Mouse (Mus musculus) bone marrow macrophage, adult 2 months (primary cell): ENCODE results near the gene Pacsin2. TPM values are rescaled to one million over a fixed set of nuclear protein-coding genes. Genes with fewer than 3 reads are reported as not detected.
"Not testable (repeated sequence)": the region's sequence is repeated elsewhere in the genome, so short reads cannot be mapped to it uniquely, and the experiment has no call there.

Experiments
- H3K27ac ChIP-seq: 2 replicates; pipeline ENCODE4 v1.5.1; 2012; ENCODE audit warnings: low read depth, low read length; ENCODE audit not compliant: insufficient read depth
- H3K4me1 ChIP-seq: 2 replicates; pipeline ENCODE4 v1.6.1; 2012; ENCODE audit warnings: low read length; ENCODE audit not compliant: control insufficient read depth, insufficient read depth
- H3K4me3 ChIP-seq: 2 replicates; pipeline ENCODE4 v1.5.1; 2012; ENCODE audit warnings: mild to moderate bottlenecking, low read length, moderate library complexity; ENCODE audit not compliant: insufficient read depth
- CTCF ChIP-seq: IDR thresholded peaks from 2 replicates; pipeline ENCODE4 v1.5.1; 2012; ENCODE audit warnings: low read depth, mild to moderate bottlenecking, low read length, moderate library complexity
- POLR2A ChIP-seq: IDR thresholded peaks from 2 replicates; pipeline ENCODE4 v1.6.1; 2012; ENCODE audit warnings: mild to moderate bottlenecking, low read depth, low read length, borderline replicate concordance
- polyA plus RNA-seq: library from polyadenylated mRNA; stranded (reverse); fragments of >200 nt; gene quantifications from 2 replicates; pipeline ENCODE4 v1.2.4, GENCODE M21; 2012; ENCODE audit not compliant: missing spikeins, insufficient read depth, insufficient read length

Gene Pacsin2
- polyA plus RNA-seq, 1 experiment = 63.7 TPM

DNA sequence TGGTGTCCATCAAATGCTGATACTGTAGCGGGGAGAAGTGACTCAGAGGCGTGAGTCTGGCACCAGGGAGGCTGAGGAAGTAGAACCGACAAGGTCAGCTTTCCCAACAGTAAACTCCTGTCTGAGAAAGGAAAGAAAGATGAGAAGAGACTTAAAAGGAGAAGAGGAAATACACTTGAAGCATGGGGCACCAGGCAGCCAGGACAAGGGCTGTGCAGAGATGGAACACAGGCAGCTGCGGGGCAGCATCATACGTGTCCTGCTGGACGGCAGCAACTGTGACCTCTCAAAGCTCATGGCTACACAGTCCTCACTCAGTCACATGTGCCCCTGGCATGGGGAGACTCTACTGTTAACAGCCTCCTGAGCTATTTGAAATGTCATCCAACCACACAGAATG, 54.1 kb downstream of the Pacsin2 start:
- Histone ChIP-seq H3K27ac (peak overlapping the region; percentile 30), H3K4me1 (peaks cover 64% of the 10 kb centered on the region), H3K4me3 (peak overlapping the region; percentile 4; the same call in 1 of the 2 replicates)
- TF ChIP-seq POLR2A = no peak
- no peak for TF ChIP-seq CTCF

DNA sequence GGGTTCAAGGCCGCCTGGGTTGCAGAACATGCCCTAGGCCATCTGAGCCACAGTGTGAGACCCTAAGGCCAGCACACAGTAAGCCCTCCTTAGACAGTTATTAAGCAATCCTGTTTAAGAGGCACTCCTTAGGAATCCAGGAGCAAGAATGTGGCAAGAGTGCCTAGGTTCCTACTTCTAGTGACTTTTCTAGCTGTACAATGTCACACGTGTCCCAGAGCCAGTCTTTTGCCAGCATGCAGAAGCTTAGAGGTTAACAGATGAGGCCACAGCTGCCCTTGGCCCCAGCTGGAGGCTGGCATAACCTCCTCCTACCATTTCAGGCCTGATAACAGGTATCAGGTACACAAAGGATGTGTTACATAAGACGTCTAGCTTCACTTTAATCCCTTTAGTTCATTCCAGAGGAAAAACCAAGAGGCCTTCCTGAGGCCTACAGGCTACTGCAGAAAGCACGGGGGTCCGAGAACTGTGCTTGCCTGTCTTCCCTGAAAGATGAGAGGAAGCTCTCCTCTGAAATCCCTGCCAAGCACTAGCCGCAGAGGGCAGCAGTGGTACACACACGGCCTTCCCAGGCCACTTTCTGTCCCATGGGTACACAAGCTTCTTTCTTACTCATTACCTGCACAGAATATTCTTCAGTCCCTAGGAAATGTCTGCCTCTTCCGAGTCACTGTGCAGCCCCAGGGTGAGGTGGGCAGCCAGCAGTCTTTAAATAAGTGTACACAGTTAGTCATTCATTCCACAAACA, 55.5 kb downstream of the Pacsin2 start:
- Histone ChIP-seq H3K4me3 (no peak overlapping the region), H3K27ac (peak overlapping the region; percentile 21; the same call in 1 of the 2 replicates), H3K4me1 (peaks cover 61% of the 10 kb centered on the region)
- TF ChIP-seq CTCF = no peak
- no peak for TF ChIP-seq POLR2A

DNA sequence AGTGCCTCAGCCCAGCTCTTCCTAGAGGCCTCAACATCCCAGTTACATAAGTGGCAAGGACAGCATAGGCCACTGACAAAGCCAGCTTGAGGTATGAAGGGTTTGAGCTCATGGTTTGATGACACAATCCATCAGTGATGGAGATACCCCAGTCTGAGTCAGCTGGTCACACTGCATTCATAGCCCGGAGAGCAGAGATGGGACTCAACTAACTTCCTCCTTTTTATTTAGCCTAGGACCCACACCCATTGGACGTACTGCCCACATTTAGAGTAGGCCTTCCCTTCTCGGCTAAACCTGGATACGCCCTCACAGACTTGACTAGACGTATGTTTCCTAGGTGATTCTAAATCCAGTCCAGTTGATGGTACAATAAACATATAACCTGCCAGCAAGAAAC, 56.2 kb downstream of the Pacsin2 start:
- Histone ChIP-seq H3K27ac (peak overlapping the region; percentile 28; the same call in 1 of the 2 replicates), H3K4me1 (peaks cover 67% of the 10 kb centered on the region), H3K4me3 (no peak overlapping the region)
- no peak for TF ChIP-seq POLR2A
- no peak for TF ChIP-seq CTCF

DNA sequence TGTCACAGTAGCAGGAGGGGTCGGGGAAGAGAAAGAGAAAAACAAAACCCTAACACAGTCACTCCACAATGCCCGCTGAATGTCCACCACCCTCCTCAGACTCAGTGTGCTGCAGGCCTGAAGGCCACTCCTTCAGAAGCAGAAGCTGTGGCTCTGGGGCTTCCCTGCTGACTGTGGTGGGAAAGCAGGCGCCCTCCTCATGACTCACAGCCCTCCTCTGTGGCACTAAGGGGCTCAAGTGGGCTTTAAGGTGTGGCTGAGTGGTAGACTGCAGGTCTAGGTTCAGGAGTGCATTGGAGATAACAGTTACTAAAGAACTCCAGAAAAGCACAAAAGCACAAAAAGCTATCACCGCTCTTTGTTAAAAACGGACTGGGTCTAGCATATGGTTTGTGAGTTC, 56.9 kb downstream of the Pacsin2 start:
- TF ChIP-seq CTCF (no peak), POLR2A (no peak)
- Histone ChIP-seq H3K27ac (peak overlapping the region; percentile 28), H3K4me1 (peaks cover 68% of the 10 kb centered on the region), H3K4me3 (no peak overlapping the region)

DNA sequence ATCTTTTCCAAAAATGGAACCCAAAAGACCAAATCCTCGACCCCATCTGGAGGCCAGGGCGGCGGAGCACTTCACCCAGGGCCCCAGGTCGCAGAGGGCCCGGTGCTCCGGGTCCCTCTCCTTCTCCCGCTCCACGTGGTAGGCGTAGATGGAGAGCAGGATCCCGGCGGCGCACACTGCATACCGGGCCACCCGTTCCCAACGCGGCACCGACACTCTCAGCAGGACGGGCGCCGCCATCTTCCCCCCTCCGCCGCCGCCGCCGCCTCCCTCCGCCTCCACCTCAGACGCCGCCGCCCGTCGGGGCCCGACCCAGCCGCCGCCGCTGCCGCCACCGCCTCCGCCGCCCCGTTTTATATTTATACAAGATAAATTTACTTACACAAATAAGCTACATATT, 58.5 kb downstream of the Pacsin2 start:
- H3K4me3 ChIP-seq = not testable (repeated sequence)

DNA sequence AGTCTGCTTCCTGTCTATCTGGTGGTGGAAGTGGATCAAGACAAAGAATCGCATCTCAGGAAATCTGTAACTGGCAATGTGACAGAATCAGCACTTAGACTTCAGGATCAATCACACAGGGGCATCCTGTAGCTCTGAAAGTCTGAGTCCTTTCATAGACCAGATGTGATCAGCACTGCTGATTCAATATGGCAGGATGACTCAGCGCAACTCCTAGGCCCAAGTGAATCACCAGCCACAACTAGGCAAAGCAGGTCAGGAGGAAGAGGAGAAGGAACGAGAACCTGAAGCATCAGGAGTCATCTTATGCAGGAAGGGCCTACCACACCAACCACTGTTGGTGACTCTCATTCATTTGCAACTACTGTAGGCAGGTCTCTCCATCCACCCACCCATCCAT, 60.4 kb downstream of the Pacsin2 start:
- H3K4me3 ChIP-seq = no peak overlapping the region
- no peak for TF ChIP-seq CTCF
- peaks cover 40% of the 10 kb centered on the region for H3K4me1 ChIP-seq
- no peak overlapping the region for H3K27ac ChIP-seq

More for the DNA sequence above, 58.5 kb downstream of the Pacsin2 start:
- H3K27ac ChIP-seq = not testable (repeated sequence)
- H3K4me1 ChIP-seq = peaks cover 54% of the 10 kb centered on the region

DNA sequence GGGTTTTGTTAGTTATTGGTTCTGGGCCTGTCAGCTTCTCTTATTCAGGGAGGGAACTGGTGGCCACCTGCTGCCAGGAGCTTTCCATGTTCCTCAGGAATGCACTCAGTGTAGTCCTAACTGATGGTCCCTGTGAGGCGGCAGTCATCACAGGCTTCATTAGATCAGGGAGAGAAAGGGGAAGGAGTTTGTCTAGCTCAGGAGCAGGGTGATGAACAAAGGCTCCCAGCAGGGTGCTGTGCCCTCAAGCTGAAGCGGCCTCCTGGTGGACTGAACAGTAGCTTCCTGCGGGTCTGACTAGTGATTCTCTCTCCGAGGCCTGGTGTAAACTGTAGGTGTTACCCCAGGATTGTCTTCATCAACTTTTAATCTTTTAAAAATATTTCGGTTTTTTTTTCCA, 61.4 kb downstream of the Pacsin2 start:
- no peak overlapping the region for H3K27ac ChIP-seq
- peaks cover 30% of the 10 kb centered on the region for H3K4me1 ChIP-seq
- no peak for TF ChIP-seq POLR2A
- TF ChIP-seq CTCF = no peak
- no peak overlapping the region for H3K4me3 ChIP-seq

DNA sequence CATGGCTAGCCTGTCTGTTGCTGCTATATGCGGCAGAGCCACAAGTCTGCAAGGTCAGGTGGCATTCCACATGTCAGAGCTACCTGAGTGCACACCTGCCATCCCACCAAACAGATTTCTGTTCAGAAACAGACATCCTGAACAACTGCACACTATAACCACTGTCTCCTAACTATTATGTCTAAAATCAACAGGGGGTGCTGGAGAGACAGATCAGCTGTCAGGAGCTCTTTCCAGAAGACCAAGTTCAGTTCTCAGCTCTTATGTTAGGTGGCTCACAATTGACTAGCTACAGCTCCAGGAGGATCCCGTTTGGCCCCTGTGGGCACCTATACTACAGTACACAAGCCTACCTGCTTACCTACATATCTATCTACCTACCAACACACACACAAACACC, 71.7 kb downstream of the Pacsin2 start:
- H3K27ac ChIP-seq = no peak overlapping the region
- peaks cover under 1% of the 10 kb centered on the region; the same call in 1 of the 2 replicates for H3K4me1 ChIP-seq
- TF ChIP-seq CTCF = no peak
- no peak for TF ChIP-seq POLR2A
- no peak overlapping the region for H3K4me3 ChIP-seq

DNA sequence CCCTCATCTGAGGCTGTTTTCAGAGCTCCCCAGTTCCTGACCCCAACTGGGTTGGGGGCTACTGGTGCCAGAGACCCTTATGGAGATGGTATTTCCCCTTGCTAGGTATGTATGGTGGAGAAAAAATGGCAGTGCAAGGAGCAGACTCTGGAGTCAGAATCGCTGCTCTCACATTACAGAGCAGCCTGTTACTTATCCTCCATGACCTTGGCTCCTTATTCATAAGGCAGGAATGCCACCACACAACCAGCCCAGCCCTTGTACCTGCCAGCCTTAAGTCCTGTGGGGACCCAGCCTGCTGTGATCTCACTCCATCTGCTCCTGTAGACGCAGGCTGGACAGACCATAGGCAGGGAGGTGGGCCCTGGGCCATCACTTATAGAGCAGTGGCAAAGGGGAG, 76.5 kb downstream of the Pacsin2 start:
- TF ChIP-seq CTCF (no peak), POLR2A (no peak)
- peaks cover 7% of the 10 kb centered on the region for H3K4me1 ChIP-seq
- no peak overlapping the region for H3K4me3 ChIP-seq
- H3K27ac ChIP-seq = no peak overlapping the region

DNA sequence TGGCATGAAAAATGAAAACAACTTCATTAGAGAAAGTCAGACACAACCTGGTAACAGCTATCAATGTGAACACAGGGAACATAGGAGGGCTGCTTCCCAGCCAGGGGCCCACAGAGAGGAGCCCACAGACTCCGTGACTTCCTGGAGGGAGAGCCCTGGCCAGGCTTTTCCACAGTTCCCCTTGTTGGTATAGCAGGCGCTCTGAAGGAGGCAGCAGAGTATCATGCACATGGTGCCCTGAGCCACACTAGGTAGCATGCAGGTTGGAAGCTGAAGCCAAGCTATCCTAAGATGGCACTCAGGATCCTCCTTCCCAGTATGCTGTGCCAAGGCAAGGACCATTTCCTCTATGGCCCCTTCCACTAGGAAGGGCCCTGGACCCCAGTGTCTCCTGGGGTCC, 80.8 kb downstream of the Pacsin2 start:
- no peak overlapping the region for H3K27ac ChIP-seq
- no peak overlapping the region for H3K4me3 ChIP-seq
- no peak for TF ChIP-seq POLR2A
- 0 out of 2 replicates have a peak, but pooled peaks have one; percentile 12 for TF ChIP-seq CTCF
- peaks cover 7% of the 10 kb centered on the region for H3K4me1 ChIP-seq
